Mouse (Mus musculus): ENCODE results near the gene Ankrd33b. TPM values are rescaled to one million over a fixed set of nuclear protein-coding genes. Genes with fewer than 3 reads are reported as not detected.

Gene Ankrd33b
- total RNA-seq, 1 experiment = 3.8 TPM

DNA sequence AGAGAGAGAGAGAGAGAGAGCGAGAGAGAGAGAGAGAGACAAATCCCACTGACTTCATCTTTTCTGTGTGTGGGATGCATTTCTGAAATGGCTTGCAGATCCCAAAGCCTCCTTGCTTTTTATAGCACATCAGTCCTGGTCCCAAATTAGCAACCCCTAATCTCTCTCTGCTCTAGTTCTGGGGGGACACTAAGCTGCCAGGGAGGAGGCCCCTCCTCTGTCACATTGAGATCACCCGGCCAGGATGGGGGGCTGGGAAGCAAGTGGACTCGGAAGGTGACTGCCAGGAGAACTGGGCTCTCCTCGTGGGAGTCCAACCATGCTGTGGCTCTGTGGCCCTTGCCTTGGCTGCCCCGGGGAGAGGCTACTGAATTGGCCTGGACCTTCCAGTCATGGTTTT is 29.2 kb upstream of the Ankrd33b start:
- H3K9me3 ChIP-seq (ENCODE audit: control insufficient read depth, insufficient read depth, low read depth, low read length) = no peaks in the 10 kb centered on the region
- no peak overlapping the region for H3K9ac ChIP-seq (ENCODE audit: insufficient read depth, low read depth, low read length, poor library complexity, severe bottlenecking)
- TF ChIP-seq CHD2 (IDR thresholded peaks at IDR 0.05; ENCODE audit: low read depth, low read length) (no peak), MAFK (IDR thresholded peaks at IDR 0.05; ENCODE audit: insufficient read depth, low read depth, low read length) (no peak), HCFC1 (IDR thresholded peaks at IDR 0.05; ENCODE audit: borderline replicate concordance, insufficient read depth, low read length) (no peak)
- peaks cover 0 to 4% of the 10 kb centered on the region in 2 experiments; a peak in 1 of 4 replicates for H3K4me1 ChIP-seq (ENCODE audit: control insufficient read depth in 2 of 2, insufficient read depth in 2 of 2, low read length in 2 of 2, poor library complexity in 1 of 2)
- no peak overlapping the region for H3K27ac ChIP-seq (ENCODE audit: insufficient read depth, low read depth, low read length, poor library complexity, severe bottlenecking)
- in situ Hi-C loops (cut with MboI; ENCODE audit: low sequenced_read_pairs in 2 of 2, unreplicated experiment in 2 of 2) = no loop called here
- no peak overlapping the region for H3K4me3 ChIP-seq (ENCODE audit: insufficient read depth in 1 of 2, low read depth in 1 of 2, low read length in 2 of 2, poor library complexity in 1 of 2, severe bottlenecking in 1 of 2)
- no peak for DNase-seq (ENCODE audit: low read depth, low spot score)
- H3K36me3 ChIP-seq (ENCODE audit: control insufficient read depth, insufficient read depth, low read length, poor library complexity, severe bottlenecking) = no peaks in the 10 kb centered on the region

DNA sequence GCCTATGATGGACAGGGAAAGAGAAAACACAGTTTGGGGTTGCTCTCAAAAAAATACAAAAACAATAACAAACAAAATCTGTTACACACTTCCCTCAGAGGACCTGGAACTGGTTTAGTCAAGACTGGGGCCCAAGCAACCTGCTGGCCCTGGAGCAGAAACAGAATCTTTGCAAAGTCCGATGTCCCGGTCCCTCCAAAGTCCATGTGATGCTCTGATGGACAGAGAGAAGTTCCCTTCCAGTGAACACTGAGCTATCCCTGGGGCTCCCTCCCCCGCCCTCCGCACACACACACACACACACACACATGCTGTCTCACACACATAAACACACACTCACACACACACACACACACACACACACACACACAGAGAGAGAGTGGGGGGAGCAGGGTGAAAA is 28.5 kb upstream of the Ankrd33b start:
- in situ Hi-C loops (cut with MboI; ENCODE audit: low sequenced_read_pairs in 2 of 2, unreplicated experiment in 2 of 2) = no loop called here
- Histone ChIP-seq H3K4me3 (ENCODE audit: insufficient read depth in 1 of 2, low read depth in 1 of 2, low read length in 2 of 2, poor library complexity in 1 of 2, severe bottlenecking in 1 of 2) (no peak overlapping the region), H3K4me1 (ENCODE audit: control insufficient read depth in 2 of 2, insufficient read depth in 2 of 2, low read length in 2 of 2, poor library complexity in 1 of 2) (peaks cover 0 to 2% of the 10 kb centered on the region in 2 experiments; a peak in 1 of 4 replicates), H3K36me3 (ENCODE audit: control insufficient read depth, insufficient read depth, low read length, poor library complexity, severe bottlenecking) (no peaks in the 10 kb centered on the region), H3K9ac (ENCODE audit: insufficient read depth, low read depth, low read length, poor library complexity, severe bottlenecking) (no peak overlapping the region), H3K9me3 (ENCODE audit: control insufficient read depth, insufficient read depth, low read depth, low read length) (no peaks in the 10 kb centered on the region), H3K27ac (ENCODE audit: insufficient read depth, low read depth, low read length, poor library complexity, severe bottlenecking) (no peak overlapping the region)
- no peak for TF ChIP-seq ZC3H11A (IDR thresholded peaks at IDR 0.05; ENCODE audit: borderline replicate concordance, low read depth, low read length)
- TF ChIP-seq HCFC1 (IDR thresholded peaks at IDR 0.05; ENCODE audit: borderline replicate concordance, insufficient read depth, low read length) = no peak
- TF ChIP-seq MAFK (IDR thresholded peaks at IDR 0.05; ENCODE audit: insufficient read depth, low read depth, low read length) = no peak
- TF ChIP-seq ZNF384 (IDR thresholded peaks at IDR 0.05; ENCODE audit: low read depth, low read length) = no peak
- no peak for TF ChIP-seq CHD2 (IDR thresholded peaks at IDR 0.05; ENCODE audit: low read depth, low read length)
- DNase-seq (ENCODE audit: low read depth, low spot score) = no peak

DNA sequence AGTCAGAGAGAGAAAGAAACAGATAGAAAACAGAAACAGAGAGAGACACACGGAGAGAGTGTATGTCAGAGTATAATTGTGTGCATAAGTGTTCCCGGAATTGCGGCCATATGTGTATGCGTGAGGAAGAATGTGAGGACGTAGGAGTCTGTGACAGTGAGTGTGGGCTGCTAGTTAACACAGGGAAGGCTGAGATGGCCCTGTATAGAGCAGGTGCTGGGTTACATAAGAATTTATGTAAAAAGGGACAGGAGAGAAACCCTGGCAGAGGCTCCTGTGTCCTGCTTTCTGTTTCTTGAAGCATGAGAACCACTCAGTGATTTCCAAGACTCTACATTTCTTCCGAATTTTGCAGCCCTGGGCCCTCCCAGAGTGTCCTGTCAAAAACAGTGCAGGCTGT is 25.9 kb upstream of the Ankrd33b start:
- H3K4me1 ChIP-seq (ENCODE audit: control insufficient read depth in 2 of 2, insufficient read depth in 2 of 2, low read length in 2 of 2, poor library complexity in 1 of 2) = no peaks in the 10 kb centered on the region
- DNase-seq (ENCODE audit: low read depth, low spot score) = no peak
- H3K4me3 ChIP-seq (ENCODE audit: insufficient read depth in 1 of 2, low read depth in 1 of 2, low read length in 2 of 2, poor library complexity in 1 of 2, severe bottlenecking in 1 of 2) = no peak overlapping the region
- H3K36me3 ChIP-seq (ENCODE audit: control insufficient read depth, insufficient read depth, low read length, poor library complexity, severe bottlenecking) = no peaks in the 10 kb centered on the region
- in situ Hi-C loops (cut with MboI; ENCODE audit: low sequenced_read_pairs in 2 of 2, unreplicated experiment in 2 of 2) = no loop called here
- H3K9ac ChIP-seq (ENCODE audit: insufficient read depth, low read depth, low read length, poor library complexity, severe bottlenecking) = no peak overlapping the region
- no peak for TF ChIP-seq CHD2 (IDR thresholded peaks at IDR 0.05; ENCODE audit: low read depth, low read length)
- TF ChIP-seq ZC3H11A (IDR thresholded peaks at IDR 0.05; ENCODE audit: borderline replicate concordance, low read depth, low read length) = no peak
- H3K9me3 ChIP-seq (ENCODE audit: control insufficient read depth, insufficient read depth, low read depth, low read length) = no peaks in the 10 kb centered on the region
- no peak overlapping the region for H3K27ac ChIP-seq (ENCODE audit: insufficient read depth, low read depth, low read length, poor library complexity, severe bottlenecking)

DNA sequence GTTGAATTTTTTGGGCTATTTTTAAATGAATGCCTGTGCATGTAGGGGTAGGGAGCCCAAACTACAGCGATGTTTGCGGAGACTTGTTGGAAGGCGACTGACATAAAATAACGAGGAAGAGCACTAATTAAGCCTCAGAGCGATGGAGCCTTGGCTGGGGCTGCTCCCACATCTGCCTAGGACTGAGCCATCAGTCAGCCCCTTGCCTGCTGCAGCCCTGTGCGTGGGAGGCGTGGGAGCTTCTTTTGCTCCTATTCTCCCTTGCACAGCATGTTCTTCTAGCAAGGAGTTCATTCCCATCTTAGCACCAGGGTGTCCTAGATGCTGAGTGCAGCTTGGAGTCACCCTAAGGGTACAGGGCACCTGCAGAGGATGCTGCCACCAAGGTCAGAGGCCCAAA is 25.2 kb upstream of the Ankrd33b start:
- TF ChIP-seq HCFC1 (IDR thresholded peaks at IDR 0.05; ENCODE audit: borderline replicate concordance, insufficient read depth, low read length) (no peak), ZNF384 (IDR thresholded peaks at IDR 0.05; ENCODE audit: low read depth, low read length) (no peak), CHD2 (IDR thresholded peaks at IDR 0.05; ENCODE audit: low read depth, low read length) (no peak), ZC3H11A (IDR thresholded peaks at IDR 0.05; ENCODE audit: borderline replicate concordance, low read depth, low read length) (no peak), MAFK (IDR thresholded peaks at IDR 0.05; ENCODE audit: insufficient read depth, low read depth, low read length) (no peak)
- Histone ChIP-seq H3K9ac (ENCODE audit: insufficient read depth, low read depth, low read length, poor library complexity, severe bottlenecking) (no peak overlapping the region), H3K27ac (ENCODE audit: insufficient read depth, low read depth, low read length, poor library complexity, severe bottlenecking) (no peak overlapping the region), H3K4me1 (ENCODE audit: control insufficient read depth in 2 of 2, insufficient read depth in 2 of 2, low read length in 2 of 2, poor library complexity in 1 of 2) (no peaks in the 10 kb centered on the region), H3K9me3 (ENCODE audit: control insufficient read depth, insufficient read depth, low read depth, low read length) (no peaks in the 10 kb centered on the region), H3K4me3 (ENCODE audit: insufficient read depth in 1 of 2, low read depth in 1 of 2, low read length in 2 of 2, poor library complexity in 1 of 2, severe bottlenecking in 1 of 2) (no peak overlapping the region), H3K36me3 (ENCODE audit: control insufficient read depth, insufficient read depth, low read length, poor library complexity, severe bottlenecking) (no peaks in the 10 kb centered on the region)
- in situ Hi-C loops (cut with MboI; ENCODE audit: low sequenced_read_pairs in 2 of 2, unreplicated experiment in 2 of 2) = no loop called here
- DNase-seq (ENCODE audit: low read depth, low spot score) = no peak

DNA sequence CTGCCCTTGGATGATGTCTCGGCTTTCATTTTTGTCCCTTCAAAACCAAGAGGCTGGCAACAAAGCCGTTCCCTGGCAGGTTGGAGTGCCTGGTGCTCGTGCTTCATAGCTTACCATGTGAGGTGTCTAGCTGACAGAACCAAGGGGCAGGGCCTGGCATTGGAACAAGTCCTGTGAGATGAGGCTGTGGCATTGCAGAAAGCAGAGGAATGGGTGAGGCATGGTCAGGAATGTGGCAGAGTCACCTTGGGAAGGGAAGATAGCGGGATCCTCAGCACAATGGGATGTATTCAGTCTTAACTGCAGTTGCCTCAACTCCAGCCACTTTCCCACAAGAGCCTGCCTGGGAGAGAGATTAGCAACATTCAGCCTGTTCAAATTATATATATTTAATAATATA is 24.6 kb upstream of the Ankrd33b start:
- Histone ChIP-seq H3K9me3 (ENCODE audit: control insufficient read depth, insufficient read depth, low read depth, low read length) (no peaks in the 10 kb centered on the region), H3K4me3 (ENCODE audit: insufficient read depth in 1 of 2, low read depth in 1 of 2, low read length in 2 of 2, poor library complexity in 1 of 2, severe bottlenecking in 1 of 2) (no peak overlapping the region), H3K27ac (ENCODE audit: insufficient read depth, low read depth, low read length, poor library complexity, severe bottlenecking) (no peak overlapping the region), H3K4me1 (ENCODE audit: control insufficient read depth in 2 of 2, insufficient read depth in 2 of 2, low read length in 2 of 2, poor library complexity in 1 of 2) (no peaks in the 10 kb centered on the region), H3K9ac (ENCODE audit: insufficient read depth, low read depth, low read length, poor library complexity, severe bottlenecking) (no peak overlapping the region), H3K36me3 (ENCODE audit: control insufficient read depth, insufficient read depth, low read length, poor library complexity, severe bottlenecking) (no peaks in the 10 kb centered on the region)
- in situ Hi-C loops (cut with MboI; ENCODE audit: low sequenced_read_pairs in 2 of 2, unreplicated experiment in 2 of 2) = no loop called here
- TF ChIP-seq MAFK (IDR thresholded peaks at IDR 0.05; ENCODE audit: insufficient read depth, low read depth, low read length) (no peak), ZC3H11A (IDR thresholded peaks at IDR 0.05; ENCODE audit: borderline replicate concordance, low read depth, low read length) (no peak), HCFC1 (IDR thresholded peaks at IDR 0.05; ENCODE audit: borderline replicate concordance, insufficient read depth, low read length) (no peak), ZNF384 (IDR thresholded peaks at IDR 0.05; ENCODE audit: low read depth, low read length) (no peak), CHD2 (IDR thresholded peaks at IDR 0.05; ENCODE audit: low read depth, low read length) (no peak)
- no peak for DNase-seq (ENCODE audit: low read depth, low spot score)

Measured in ES-E14 (cell line).